Mouse (Mus musculus): ENCODE results near the gene Camk1.
"Not testable (repeated sequence)": the region's sequence is repeated elsewhere in the genome, so short reads cannot be mapped to it uniquely, and the experiment has no call there.

The Camk1 gene

GRCm38 (mm10) chr6:113353696-113354095, 9.9 kb upstream of the Camk1 start:
- DNase-seq, result no peak

GRCm38 (mm10) chr6:113352820-113353219, 9.0 kb upstream of the Camk1 start:
- DNase-seq, result no peak

GRCm38 (mm10) chr6:113351653-113352052, 7.9 kb upstream of the Camk1 start:
- DNase-seq, result no peak

- DNase-seq, result no peak
Observed at GRCm38 (mm10) chr6:113351161-113351560, 7.4 kb upstream of the Camk1 start.

GRCm38 (mm10) chr6:113350538-113350937, 6.8 kb upstream of the Camk1 start:
- DNase-seq, result no peak

- no peak for DNase-seq
Observed at GRCm38 (mm10) chr6:113346897-113347296, 3.1 kb upstream of the Camk1 start.

- no peak for DNase-seq
Observed at GRCm38 (mm10) chr6:113344321-113344720, 537 bp upstream of the Camk1 start.

GRCm38 (mm10) chr6:113342297-113342696, 1.5 kb downstream of the Camk1 start:
- DNase-seq, result no peak

- DNase-seq, result no peak
Observed at GRCm38 (mm10) chr6:113341574-113341973, 2.2 kb downstream of the Camk1 start.

GRCm38 (mm10) chr6:113336852-113337620, 6.7 kb downstream of the Camk1 start:
- DNase-seq, result no peak

GRCm38 (mm10) chr6:113334216-113334615, 9.6 kb downstream of the Camk1 start:
- no peak for DNase-seq

- no peak for DNase-seq
Observed at GRCm38 (mm10) chr6:113333137-113333950, 10.4 kb downstream of the Camk1 start.

- DNase-seq, result not testable (repeated sequence)
Observed at GRCm38 (mm10) chr6:113332734-113333133, 11.1 kb downstream of the Camk1 start.

GRCm38 (mm10) chr6:113331721-113332120, 12.1 kb downstream of the Camk1 start:
- no peak for DNase-seq

GRCm38 (mm10) chr6:113330547-113330946, 13.2 kb downstream of the Camk1 start:
- DNase-seq, result no peak

GRCm38 (mm10) chr6:113329396-113329795, 14.4 kb downstream of the Camk1 start:
- DNase-seq, result no peak

GRCm38 (mm10) chr6:113326533-113327315, 17.1 kb downstream of the Camk1 start, which contains the start of gene Ogg1:
Ogg1 (plus strand) TSS chr6:113326972.
- peak; percentile 98 for DNase-seq

- no peak for DNase-seq
Observed at GRCm38 (mm10) chr6:113315972-113316371, 27.8 kb downstream of the Camk1 start.

- DNase-seq, result no peak
Observed at GRCm38 (mm10) chr6:113308141-113308540, 35.6 kb downstream of the Camk1 start.

- DNase-seq, result peak; percentile 54
Observed at GRCm38 (mm10) chr6:113307481-113308121, 36.2 kb downstream of the Camk1 start.

- DNase-seq, result no peak
Observed at GRCm38 (mm10) chr6:113306986-113307349, 36.8 kb downstream of the Camk1 start, which contains the start of gene Brpf1. Brpf1 (plus strand) TSS chr6:113307137.

GRCm38 (mm10) chr6:113306322-113306985, 37.3 kb downstream of the Camk1 start:
- peak; percentile 100 for DNase-seq
